Mouse (Mus musculus): ENCODE measurements around the gene Lysmd1. TPM values are rescaled to one million over a fixed set of nuclear protein-coding genes. Genes with fewer than 3 reads are reported as not detected.

The Lysmd1 gene
- polyA plus RNA-seq, 1 experiment from 2014 or later = 31.4 TPM

Small RNAs within 50 kb of the gene (microRNA-seq; reads per million reads assigned to microRNA genes)
- not detected for gene Mir8099-1

Other genes starting within 250 kb of the Lysmd1 start
- 438 and 518 TPM in 2 replicates for gene Psmb4, start 247.1 kb upstream of the Lysmd1 start, polyA plus RNA-seq (2014; fragmentation: Nextera tagmentation; extraction: Ambion mirVana)
- 10.0 TPM in 2 replicates for gene Selenbp1, start 201.0 kb upstream of the Lysmd1 start, polyA plus RNA-seq (2014; fragmentation: Nextera tagmentation; extraction: Ambion mirVana)
- gene Rfx5, start 180.0 kb upstream of the Lysmd1 start, polyA plus RNA-seq (2014; fragmentation: Nextera tagmentation; extraction: Ambion mirVana) = 5.6 and 5.9 TPM in 2 replicates
- 28.8 and 31.0 TPM in 2 replicates for gene Pi4kb, start 159.4 kb upstream of the Lysmd1 start, polyA plus RNA-seq (2014; fragmentation: Nextera tagmentation; extraction: Ambion mirVana)
- 16.4 and 21.8 TPM in 2 replicates for gene Zfp687, start 118.6 kb upstream of the Lysmd1 start, polyA plus RNA-seq (2014; fragmentation: Nextera tagmentation; extraction: Ambion mirVana)
- 293 and 334 TPM in 2 replicates for gene Psmd4, start 91.5 kb upstream of the Lysmd1 start, polyA plus RNA-seq (2014; fragmentation: Nextera tagmentation; extraction: Ambion mirVana)
- 14.2 and 16.4 TPM in 2 replicates for gene Pip5k1a, start 27.2 kb upstream of the Lysmd1 start, polyA plus RNA-seq (2014; fragmentation: Nextera tagmentation; extraction: Ambion mirVana)
- 225 and 235 TPM in 2 replicates for gene Vps72, start 23.1 kb upstream of the Lysmd1 start, polyA plus RNA-seq (2014; fragmentation: Nextera tagmentation; extraction: Ambion mirVana)
- 0.55 and 0.83 TPM in 2 replicates for gene Tmod4, start 9.6 kb upstream of the Lysmd1 start, polyA plus RNA-seq (2014; fragmentation: Nextera tagmentation; extraction: Ambion mirVana)
- 99.6 and 107 TPM in 2 replicates for gene Scnm1, start 77 bp upstream of the Lysmd1 start, polyA plus RNA-seq (2014; fragmentation: Nextera tagmentation; extraction: Ambion mirVana)
- gene Tnfaip8l2, start 8.3 kb downstream of the Lysmd1 start, polyA plus RNA-seq (2014; fragmentation: Nextera tagmentation; extraction: Ambion mirVana) = 2.6 and 2.9 TPM in 2 replicates
- gene Sema6c, start 26.4 kb downstream of the Lysmd1 start, polyA plus RNA-seq (2014; fragmentation: Nextera tagmentation; extraction: Ambion mirVana) = 22.8 and 25.2 TPM in 2 replicates
- 4.0 and 4.3 TPM in 2 replicates for gene Gabpb2, start 83.8 kb downstream of the Lysmd1 start, polyA plus RNA-seq (2014; fragmentation: Nextera tagmentation; extraction: Ambion mirVana)
- 99.4 and 99.7 TPM in 2 replicates for gene Cdc42se1, start 94.6 kb downstream of the Lysmd1 start, polyA plus RNA-seq (2014; fragmentation: Nextera tagmentation; extraction: Ambion mirVana)
- 444 and 548 TPM in 2 replicates for gene Mllt11, start 98.1 kb downstream of the Lysmd1 start, polyA plus RNA-seq (2014; fragmentation: Nextera tagmentation; extraction: Ambion mirVana)
- gene Gm128, start 107.5 kb downstream of the Lysmd1 start, polyA plus RNA-seq (2014; fragmentation: Nextera tagmentation; extraction: Ambion mirVana) = 0.17 TPM in 1 of 2 replicates, not detected in the other
- not detected in 2 replicates for gene Bnipl, start 117.1 kb downstream of the Lysmd1 start, polyA plus RNA-seq (2014; fragmentation: Nextera tagmentation; extraction: Ambion mirVana)
- 48.6 and 50.7 TPM in 2 replicates for gene Mindy1, start 147.3 kb downstream of the Lysmd1 start, polyA plus RNA-seq (2014; fragmentation: Nextera tagmentation; extraction: Ambion mirVana)
- gene Prune1, start 148.0 kb downstream of the Lysmd1 start, polyA plus RNA-seq (2014; fragmentation: Nextera tagmentation; extraction: Ambion mirVana) = 40.7 and 42.7 TPM in 2 replicates
- 0.27 and 0.64 TPM in 2 replicates for gene Anxa9, start 173.1 kb downstream of the Lysmd1 start, polyA plus RNA-seq (2014; fragmentation: Nextera tagmentation; extraction: Ambion mirVana)
- 75.8 and 91.8 TPM in 2 replicates for gene Cers2, start 180.7 kb downstream of the Lysmd1 start, polyA plus RNA-seq (2014; fragmentation: Nextera tagmentation; extraction: Ambion mirVana)
- gene Setdb1, start 223.1 kb downstream of the Lysmd1 start, polyA plus RNA-seq (2014; fragmentation: Nextera tagmentation; extraction: Ambion mirVana) = 42.2 and 48.9 TPM in 2 replicates

Data from forebrain, embryonic 14.5 days (tissue).